ENCODE assay signal across 23 mouse cellular contexts in genomic region chr3:106533277-106533676, GRCm38 (mm10).
"Had no signal": no experiment of that assay in that cellular context is flagged by ENCODE, and none has a peak within 500 bp of the region (broad histone marks: within the 10 kb centered on the region; RNA-seq: fewer than 3 reads in every experiment).

No protein-coding gene starts in this region.

- ATAC-seq: intestine, embryonic 15.5 days; lung, postnatal 0 days; midbrain, embryonic 15.5 days had no signal

- H3K4me3 ChIP-seq: intestine, embryonic 15.5 days; kidney, embryonic 15.5 days; limb, embryonic 12.5 days; limb, embryonic 15.5 days; megakaryocyte, embryonic 14.5 days; midbrain, embryonic 12.5 days; midbrain, embryonic 15.5 days; neural tube, embryonic 12.5 days; neural tube, embryonic 15.5 days had no signal

- H3K9me3 ChIP-seq: intestine, embryonic 15.5 days; kidney, embryonic 15.5 days; limb, embryonic 12.5 days; limb, embryonic 15.5 days; megakaryocyte, embryonic 14.5 days; midbrain, embryonic 12.5 days; midbrain, embryonic 15.5 days; neural tube, embryonic 12.5 days; neural tube, embryonic 15.5 days had no signal

- H3K9ac ChIP-seq: intestine, embryonic 15.5 days; kidney, embryonic 15.5 days; limb, embryonic 12.5 days; limb, embryonic 15.5 days; lung, embryonic 14.5 days; midbrain, embryonic 12.5 days; midbrain, embryonic 15.5 days; neural tube, embryonic 12.5 days; neural tube, embryonic 15.5 days had no signal

- H3K27ac ChIP-seq: intestine, embryonic 15.5 days; kidney, embryonic 15.5 days; limb, embryonic 12.5 days; limb, embryonic 15.5 days; macrophage; midbrain, embryonic 12.5 days; midbrain, embryonic 15.5 days; neural tube, embryonic 12.5 days; neural tube, embryonic 15.5 days; stomach, postnatal 0 days had no signal

- H3K4me2 ChIP-seq: intestine, embryonic 15.5 days; kidney, embryonic 15.5 days; limb, embryonic 12.5 days; limb, embryonic 15.5 days; lung, embryonic 14.5 days; midbrain, embryonic 12.5 days; midbrain, embryonic 15.5 days; neural tube, embryonic 12.5 days; neural tube, embryonic 15.5 days had no signal

- H3K4me1 ChIP-seq: intestine, embryonic 15.5 days; kidney, embryonic 15.5 days; limb, embryonic 12.5 days; limb, embryonic 15.5 days; midbrain, embryonic 12.5 days; midbrain, embryonic 15.5 days; neural tube, embryonic 12.5 days; neural tube, embryonic 15.5 days had no signal

- DNase-seq: kidney, adult 11 months; kidney, adult 8-10 months; kidney, postnatal 10 days; kidney, postnatal 36 days; left cerebral cortex, postnatal 4 days; lung, embryonic 14.5 days; right cerebral cortex, adult 18-20 months; right cerebral cortex, postnatal 14 days; right cerebral cortex, postnatal 4 days; thymus, adult 2 months; thymus, postnatal 25 days had no signal

- H3K27me3 ChIP-seq: intestine, embryonic 15.5 days; kidney, embryonic 15.5 days; limb, embryonic 12.5 days; limb, embryonic 15.5 days; megakaryocyte, embryonic 14.5 days; midbrain, embryonic 12.5 days; midbrain, embryonic 15.5 days; neural tube, embryonic 12.5 days; neural tube, embryonic 15.5 days had no signal
